Mouse (Mus musculus) adrenal gland (tissue): Measurements from ENCODE around the gene A030003K21Rik.
"Not testable (repeated sequence)": the region's sequence is repeated elsewhere in the genome, so short reads cannot be mapped to it uniquely, and the experiment has no call there.

Experiments
- intact Hi-C: fragments of 180-260 bp; cut with DNase I; formaldehyde crosslinking; loops from one replicate; pipeline ENCODE4 v1.15.1; 2025

Gene A030003K21Rik

DNA sequence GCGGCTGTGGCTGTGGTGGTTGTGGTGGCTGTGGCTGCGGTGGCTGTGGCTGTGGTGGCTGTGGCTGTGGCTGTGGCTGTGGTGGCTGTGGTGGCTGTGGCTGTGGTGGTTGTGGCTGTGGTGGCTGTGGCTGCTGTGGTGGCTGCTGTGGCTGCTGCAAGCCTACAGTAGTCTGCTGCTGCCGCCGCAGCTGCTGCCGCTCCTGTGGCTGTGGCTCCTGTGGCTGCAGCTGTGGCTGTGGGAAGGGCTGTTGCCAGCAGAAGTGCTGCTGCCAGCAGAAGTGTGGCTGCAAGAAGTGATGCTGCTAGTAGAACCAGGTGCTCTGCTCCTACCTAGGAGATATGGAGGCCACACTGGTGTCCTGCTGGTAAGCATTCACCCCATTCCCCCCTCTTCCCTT, 29.8 kb downstream of the A030003K21Rik start:
- intact Hi-C loops = not testable (repeated sequence)

DNA sequence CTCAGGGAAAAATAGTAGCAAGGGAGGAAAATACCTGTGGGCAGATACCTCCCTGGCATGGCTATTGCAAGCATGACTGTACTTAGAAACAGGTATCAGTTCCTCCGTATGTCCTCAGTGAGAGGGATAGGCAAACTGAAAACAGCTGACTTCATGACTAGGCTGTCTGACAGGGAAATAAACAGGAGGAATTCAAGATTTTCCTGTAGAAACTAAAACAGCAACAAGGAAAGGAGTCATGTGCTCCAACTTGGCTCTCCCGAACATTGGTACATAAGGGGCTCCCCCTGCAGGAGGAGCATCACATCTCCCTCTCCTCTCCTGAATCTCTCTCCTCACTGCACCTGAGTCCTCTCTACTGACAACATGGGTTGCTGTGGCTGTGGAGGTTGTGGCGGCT, 30.2 kb downstream of the A030003K21Rik start, which contains the start of gene A030005L19Rik:
A030005L19Rik (plus strand) TSS at position 301 of the 400 bp plus-strand sequence.
- intact Hi-C loops = no loop called here

DNA sequence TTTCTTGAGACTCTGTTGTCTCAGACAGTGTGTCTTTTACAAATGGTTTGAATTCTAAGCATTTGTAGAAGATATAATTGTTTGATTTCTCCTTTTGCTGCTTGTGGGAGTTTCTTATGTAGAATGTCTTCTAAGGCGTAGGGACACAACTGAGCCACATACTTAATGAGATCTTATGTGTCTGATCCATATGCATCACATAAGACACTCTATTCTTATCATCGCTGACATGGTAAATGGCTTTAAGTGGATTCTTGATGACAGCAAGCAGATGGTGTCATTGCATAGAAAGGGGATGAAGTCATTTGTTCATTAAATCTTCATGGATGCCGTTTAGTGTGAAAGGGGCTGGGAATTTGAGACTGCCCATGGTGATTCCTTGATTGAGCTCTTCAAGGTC, 37.3 kb downstream of the A030003K21Rik start:
- intact Hi-C loops = loop anchor here (5.0 to 10.0 kb wide), 2 partner anchors 81 to 121 kb away; no protein-coding TSS in a partner anchor

DNA sequence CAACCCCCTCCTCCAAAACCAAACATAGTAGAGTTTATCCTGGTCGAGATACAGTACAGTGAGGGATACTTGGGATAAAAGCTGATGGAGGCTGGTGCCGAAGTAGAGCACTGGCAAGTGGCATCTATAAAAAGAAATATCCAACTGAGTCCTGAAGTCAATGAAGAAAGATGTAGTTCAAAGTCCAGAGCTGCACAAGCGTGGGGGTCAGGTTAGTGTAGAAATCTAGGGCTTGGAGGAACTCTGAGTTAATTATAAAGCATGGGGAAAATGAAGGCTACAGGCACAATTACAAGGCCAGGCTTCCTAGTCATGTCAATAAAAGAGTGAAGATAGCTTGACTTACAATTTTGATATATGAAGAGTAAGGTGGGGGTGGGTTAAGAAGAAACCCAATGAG, 42.0 kb downstream of the A030003K21Rik start:
- intact Hi-C loops = loop anchor here (10.0 kb wide), 1 partner anchor 116 kb away; no protein-coding TSS in a partner anchor

DNA sequence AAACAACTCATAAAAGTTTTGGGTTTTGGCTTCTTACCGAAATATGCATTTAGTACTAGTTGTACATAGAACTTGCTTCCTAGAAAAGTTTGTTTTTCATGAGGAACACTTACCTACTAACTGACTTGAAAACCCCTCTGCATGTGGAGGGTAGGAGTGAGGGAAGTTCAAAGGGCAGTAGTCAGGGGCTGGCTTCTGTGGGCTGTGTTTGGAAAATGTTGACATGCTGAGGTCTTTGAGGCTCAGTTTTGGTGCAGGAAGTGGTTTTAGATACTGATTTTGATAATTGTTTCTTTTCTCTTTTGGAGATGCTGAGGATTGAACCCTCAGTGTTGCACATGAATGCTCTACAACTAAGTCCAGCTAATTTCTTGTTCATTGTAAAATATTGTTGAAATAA, 42.6 kb downstream of the A030003K21Rik start:
- intact Hi-C loops = loop anchor here (10.0 kb wide), 1 partner anchor 116 kb away; no protein-coding TSS in a partner anchor

DNA sequence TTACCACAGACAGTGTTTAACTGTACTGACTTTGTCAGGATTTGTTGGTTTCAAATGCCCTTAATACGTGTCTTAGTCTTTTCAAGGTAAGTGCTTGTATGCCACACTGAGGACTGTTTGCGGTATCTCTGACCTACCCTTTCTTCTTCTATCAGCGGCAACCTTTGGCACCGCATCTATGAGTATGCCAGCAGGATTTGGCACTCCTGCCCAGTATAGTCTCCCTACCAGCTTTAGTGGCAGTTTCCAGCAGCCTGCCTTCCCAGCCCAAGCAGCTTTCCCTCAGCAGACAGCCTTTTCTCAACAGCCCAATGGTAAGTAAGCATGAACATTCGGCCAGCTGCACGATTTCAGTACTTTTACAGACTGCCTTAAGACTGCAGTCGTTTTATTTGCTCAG, 49.9 kb downstream of the A030003K21Rik start:
- intact Hi-C loops = no loop called here
